In the genomic region with DNA sequence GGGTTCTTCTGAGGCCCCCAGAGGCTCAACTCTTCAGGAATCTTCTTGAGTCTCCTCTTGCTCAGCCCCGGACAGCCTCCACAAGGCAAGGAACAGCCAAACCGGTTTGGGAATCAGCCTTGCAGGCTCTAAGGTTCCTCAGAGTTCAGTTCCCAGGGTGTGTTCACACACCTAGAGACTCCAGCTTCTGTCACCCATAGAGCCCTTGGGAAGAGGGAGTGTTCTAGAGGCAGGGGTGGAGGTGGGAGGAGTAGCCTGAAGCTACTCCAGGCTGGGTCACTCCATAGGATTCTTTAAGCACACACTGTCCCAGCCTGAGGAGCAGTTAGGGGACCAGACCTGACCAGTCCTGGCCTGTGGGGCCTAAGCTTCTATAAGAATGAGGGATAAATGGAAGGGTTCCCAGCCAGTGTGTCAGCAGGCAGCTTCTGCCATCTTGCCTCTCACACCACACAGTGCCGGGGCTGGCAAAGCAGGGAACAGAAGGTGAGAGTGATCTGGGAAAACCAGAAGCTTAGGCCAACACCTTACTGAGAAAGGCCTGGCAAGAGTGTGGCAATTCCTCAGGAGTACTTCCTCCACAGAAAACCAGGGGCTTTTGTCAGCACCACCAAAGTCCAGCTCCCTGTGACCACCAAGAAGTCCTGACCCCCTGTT, we compare ENCODE assay signal across 15 mouse cellular contexts.
DNase-seq lines count a peak whose midpoint lies in the region; ATAC-seq and TF ChIP-seq lines count a peak whose summit lies in the region.
"Had no signal": no experiment of that assay in that cellular context is flagged by ENCODE, and none has a peak within 500 bp of the region (broad histone marks: within the 10 kb centered on the region; RNA-seq: fewer than 3 reads in every experiment).

No protein-coding gene starts in this region.

- no peak for TF ChIP-seq POLR2A in ES-Bruce4 (IDR thresholded peaks at IDR 0.05; ENCODE audit: insufficient read depth, low read length)
- TF ChIP-seq POLR2A in cerebellum, adult 2 months (IDR thresholded peaks at IDR 0.05; ENCODE audit: borderline replicate concordance, insufficient read depth, low read length), result no peak

- peaks cover 94% of the 10 kb centered on the region for H3K4me1 ChIP-seq in heart, embryonic 15.5 days (replicated peaks)
- peaks cover 8% of the 10 kb centered on the region for H3K4me1 ChIP-seq in ES-Bruce4 (ENCODE audit: control insufficient read depth, insufficient read depth, low read length)
- H3K4me1 ChIP-seq in cerebellum, adult 2 months (ENCODE audit: control insufficient read depth, insufficient read depth, low read length), result peaks cover 91% of the 10 kb centered on the region
- H3K4me1 ChIP-seq in intestine, embryonic 15.5 days (replicated peaks), result peaks cover 34% of the 10 kb centered on the region

- 0 out of 2 replicates have a peak, but pooled peaks have one; percentile 31 for TF ChIP-seq EP300 in ES-Bruce4 (IDR thresholded peaks at IDR 0.05; ENCODE audit: insufficient read depth, low read depth, low read length)

- H3K9me3 ChIP-seq in heart, embryonic 15.5 days (replicated peaks), result no peaks in the 10 kb centered on the region
- H3K9me3 ChIP-seq in ES-Bruce4 (replicated peaks; ENCODE audit: control insufficient read depth, insufficient read depth, low read length, poor library complexity, severe bottlenecking), result no peaks in the 10 kb centered on the region
- no peaks in the 10 kb centered on the region for H3K9me3 ChIP-seq in intestine, embryonic 15.5 days
- H3K9me3 ChIP-seq: midbrain, embryonic 15.5 days; neural tube, embryonic 13.5 days had no signal

- no peaks in the 10 kb centered on the region for H3K27me3 ChIP-seq in heart, embryonic 15.5 days
- H3K27me3 ChIP-seq in ES-Bruce4 (ENCODE audit: control insufficient read depth, insufficient read depth, low read length, poor library complexity, severe bottlenecking), result no peaks in the 10 kb centered on the region
- H3K27me3 ChIP-seq in cerebellum, adult 2 months (ENCODE audit: control insufficient read depth, insufficient read depth, low read length), result no peaks in the 10 kb centered on the region
- no peaks in the 10 kb centered on the region for H3K27me3 ChIP-seq in intestine, embryonic 15.5 days (replicated peaks)
- H3K27me3 ChIP-seq: midbrain, embryonic 15.5 days; neural tube, embryonic 13.5 days had no signal

- TF ChIP-seq CTCF in ES-Bruce4 (IDR thresholded peaks at IDR 0.05; ENCODE audit: low read depth, low read length), result no peak
- no peak for TF ChIP-seq CTCF in cerebellum, adult 2 months (IDR thresholded peaks at IDR 0.05; ENCODE audit: borderline replicate concordance, insufficient read depth, low read depth, low read length)

- WGBS in heart, embryonic 15.5 days, result 72% methylated on average over 3 of the region's 3 CpGs
- 52% methylated on average over 3 of the region's 3 CpGs for WGBS in cerebellum, adult 2 months
- WGBS in intestine, embryonic 15.5 days, result 73% methylated on average over 3 of the region's 3 CpGs

- ATAC-seq in heart, embryonic 15.5 days (replicated peaks; ENCODE audit: insufficient number of reproducible peaks, insufficient read depth, low FRiP score, low read depth), result no peak
- peak; percentile 57 for ATAC-seq in intestine, embryonic 15.5 days
- ATAC-seq: midbrain, embryonic 15.5 days had no signal

- H3K9ac ChIP-seq in heart, embryonic 15.5 days, result no peak overlapping the region
- no peak overlapping the region for H3K9ac ChIP-seq in ES-Bruce4 (ENCODE audit: low read depth, poor library complexity, severe bottlenecking)
- H3K9ac ChIP-seq in intestine, embryonic 15.5 days, result no peak overlapping the region
- H3K9ac ChIP-seq: midbrain, embryonic 15.5 days; neural tube, embryonic 13.5 days had no signal

- no peak for DNase-seq in heart, adult 9 months (ENCODE audit: low spot score in 2 of 2)
- DNase-seq in cerebellum, adult 2 months, result peak; percentile 75 to 88
- no peak for DNase-seq in thymus, postnatal 4 days
- no peak for DNase-seq in spleen, adult 18-20 months
- no peak for DNase-seq in ovary, adult 18-20 months (ENCODE audit: low spot score)
- DNase-seq: adrenal gland, postnatal 14 days; heart, postnatal 36 days; kidney, adult 18-20 months; right cerebral cortex, adult 18-20 months had no signal

- no peaks in the 10 kb centered on the region; the same call in 1 of the 2 replicates for H3K36me3 ChIP-seq in heart, embryonic 15.5 days
- no peaks in the 10 kb centered on the region for H3K36me3 ChIP-seq in ES-Bruce4 (ENCODE audit: control insufficient read depth, insufficient read depth, low read length, poor library complexity, severe bottlenecking)
- no peaks in the 10 kb centered on the region for H3K36me3 ChIP-seq in intestine, embryonic 15.5 days
- H3K36me3 ChIP-seq: midbrain, embryonic 15.5 days had no signal

- H3K4me2 ChIP-seq in heart, embryonic 15.5 days, result no peak overlapping the region
- no peak overlapping the region for H3K4me2 ChIP-seq in intestine, embryonic 15.5 days (replicated peaks)
- H3K4me2 ChIP-seq: midbrain, embryonic 15.5 days; neural tube, embryonic 13.5 days had no signal

- no peak overlapping the region for H3K4me3 ChIP-seq in heart, embryonic 15.5 days
- H3K4me3 ChIP-seq in ES-Bruce4 (ENCODE audit: low read depth, low read length), result no peak overlapping the region
- no peak overlapping the region for H3K4me3 ChIP-seq in cerebellum, adult 2 months (replicated peaks; ENCODE audit: insufficient read depth, low read depth, low read length)
- no peak overlapping the region for H3K4me3 ChIP-seq in intestine, embryonic 15.5 days (replicated peaks)
- H3K4me3 ChIP-seq: midbrain, embryonic 15.5 days; neural tube, embryonic 13.5 days had no signal

- H3K27ac ChIP-seq in heart, embryonic 15.5 days, result peak overlapping the region; percentile 95; the same call in 1 of the 2 replicates
- H3K27ac ChIP-seq in ES-Bruce4 (ENCODE audit: insufficient read depth, low read length), result no peak overlapping the region
- peak overlapping the region; percentile 68 for H3K27ac ChIP-seq in cerebellum, adult 2 months (ENCODE audit: insufficient read depth, low read length)
- H3K27ac ChIP-seq in intestine, embryonic 15.5 days, result 0 out of 2 replicates have a peak overlapping the region, but pooled peaks have one; percentile 17
- H3K27ac ChIP-seq: macrophage had no signal

Comparison
In these comparisons a context has a peak if more than half of its experiments do, and no peak if none do; other contexts are left out.
1. DNase-seq: peak in cerebellum, adult 2 months (2 of 2); none in heart, adult 9 months (0 of 2), thymus, postnatal 4 days (single experiment), spleen, adult 18-20 months (0 of 2) and ovary, adult 18-20 months (single experiment).